Mouse (Mus musculus): Measurements from ENCODE around the gene Arih2. TPM values are rescaled to one million over a fixed set of nuclear protein-coding genes. Genes with fewer than 3 reads are reported as not detected.

Gene Arih2
- polyA plus RNA-seq, 1 experiment from 2014 or later: 47.0 TPM

DNA sequence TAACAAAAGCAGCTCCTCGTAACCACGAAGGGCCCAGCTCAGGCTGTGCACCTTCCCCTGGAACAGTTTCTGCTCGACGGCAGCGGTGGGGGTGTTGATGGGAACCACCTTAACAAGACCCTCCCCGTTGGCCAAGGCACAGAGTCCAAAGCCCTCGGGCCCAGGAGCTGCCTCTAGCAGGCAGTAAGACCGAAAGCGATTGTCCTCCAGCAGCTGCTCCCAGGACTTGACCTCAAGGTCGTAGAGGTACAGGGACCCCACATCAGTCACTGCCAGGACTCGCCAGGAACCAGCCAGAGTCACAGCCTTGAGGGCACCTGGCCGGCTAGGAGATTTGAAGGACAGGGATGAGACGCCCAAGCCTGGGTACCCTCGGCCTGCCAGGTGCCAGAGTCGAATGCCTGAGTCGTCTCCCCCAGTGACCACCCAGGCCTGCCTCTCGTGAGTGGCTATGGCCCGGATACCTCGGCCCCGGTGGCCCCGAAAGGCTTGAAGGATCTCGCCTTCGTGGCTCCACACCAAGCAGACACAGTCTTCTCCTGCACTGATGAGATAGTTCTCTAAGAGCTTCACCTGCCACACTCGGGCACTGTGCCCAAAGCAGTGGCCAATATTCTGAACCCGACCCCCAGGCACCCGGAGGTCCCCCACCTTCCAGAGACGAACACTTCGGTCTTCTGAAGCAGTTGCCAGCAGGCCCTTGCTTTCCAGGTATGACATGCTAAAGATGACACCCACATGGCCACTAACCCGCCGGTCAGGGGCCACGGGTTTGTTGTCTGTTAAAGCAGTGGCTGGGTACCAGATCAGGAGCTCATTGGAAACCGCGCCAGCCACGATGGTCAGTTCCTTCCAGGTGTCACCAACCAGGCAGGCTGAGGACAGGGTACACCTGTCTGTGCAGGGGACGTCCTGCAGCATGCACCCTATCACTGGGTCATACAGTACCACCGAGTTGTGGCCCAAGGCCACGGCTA is 73.6 kb downstream of the Arih2 start:
- peak overlapping the region; percentile 99; the same call in 1 of the 2 replicates for H3K9ac ChIP-seq
- ATAC-seq (ENCODE audit: low read depth): no peak
- H3K4me1 ChIP-seq (replicated peaks): peaks cover 72% of the 10 kb centered on the region
- peaks cover 66% of the 10 kb centered on the region for H3K36me3 ChIP-seq
- H3K4me3 ChIP-seq: peak overlapping the region; percentile 78
- H3K27me3 ChIP-seq: no peaks in the 10 kb centered on the region
- H3K27ac ChIP-seq (replicated peaks): no peak overlapping the region
- WGBS: 89% methylated on average over 37 of the region's 37 CpGs
- peak overlapping the region; percentile 95 for H3K4me2 ChIP-seq
- no peaks in the 10 kb centered on the region for H3K9me3 ChIP-seq

DNA sequence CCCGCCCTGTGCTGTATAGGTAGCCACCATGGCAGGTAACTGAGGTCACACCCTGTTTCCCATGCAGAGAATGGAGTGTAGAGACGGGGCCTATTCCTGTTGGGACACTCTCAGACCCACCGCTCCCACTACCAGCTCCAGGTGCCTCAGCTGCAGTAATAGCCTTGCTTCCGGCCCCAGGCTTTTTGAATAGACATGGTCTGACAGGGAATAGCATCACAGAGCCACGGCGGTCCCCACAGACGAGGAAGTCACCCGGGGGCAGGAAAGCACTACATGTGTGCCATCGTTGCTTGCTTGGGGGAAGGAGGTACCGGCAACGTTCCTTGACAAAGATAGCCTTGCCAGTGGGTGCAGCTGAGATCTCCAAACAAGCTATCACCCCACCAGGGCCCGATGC is 74.3 kb downstream of the Arih2 start:
- peak overlapping the region; percentile 45; the same call in 1 of the 2 replicates for H3K9ac ChIP-seq

DNA sequence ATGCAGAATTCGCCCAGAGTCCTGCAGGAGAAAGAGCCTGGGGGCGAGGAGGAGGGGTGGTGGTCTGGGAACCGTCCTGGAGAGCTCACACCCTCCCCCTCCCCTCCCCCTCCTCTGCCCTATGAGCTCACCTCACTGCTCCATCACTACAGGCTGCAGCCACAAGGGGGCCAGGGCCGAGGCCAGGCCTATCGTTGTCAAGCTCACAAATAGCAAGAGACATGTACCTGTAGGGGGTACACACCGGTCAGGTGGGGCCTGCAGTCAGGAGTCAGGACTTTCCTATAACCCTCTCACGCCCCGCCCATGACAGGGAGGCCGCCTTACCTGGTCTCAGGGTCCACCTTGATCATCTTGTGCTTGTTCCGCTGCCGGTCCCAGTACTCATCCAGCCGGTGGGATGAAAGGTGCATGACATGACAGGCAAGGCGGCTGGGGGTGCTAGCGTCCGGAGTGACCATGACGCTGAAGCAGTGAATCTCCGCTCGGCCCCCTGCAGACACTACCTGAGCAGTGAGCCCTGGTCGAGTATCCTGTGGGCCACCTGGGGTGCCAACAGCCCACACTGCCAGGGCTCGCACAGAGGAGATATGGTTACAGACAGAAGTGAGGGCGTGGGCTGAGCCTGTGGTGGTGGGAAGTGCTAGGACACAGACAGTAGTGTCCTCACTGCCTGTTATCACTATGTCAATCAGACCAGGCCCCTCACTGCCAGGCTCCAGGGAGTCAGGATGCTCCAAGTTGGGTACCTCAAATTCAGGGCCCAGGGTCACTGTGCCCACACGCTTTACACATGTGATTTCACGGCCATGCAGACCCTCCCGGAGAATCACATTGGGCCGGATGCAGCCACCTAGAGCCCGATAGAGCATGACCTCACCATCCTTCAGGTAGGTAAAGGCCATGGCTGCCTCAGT is 75.2 kb downstream of the Arih2 start:
- Histone ChIP-seq H3K9me3 (no peaks in the 10 kb centered on the region), H3K9ac (peak overlapping the region; percentile 45; the same call in 1 of the 2 replicates), H3K4me1 (replicated peaks) (peaks cover 73% of the 10 kb centered on the region), H3K36me3 (peaks cover 61% of the 10 kb centered on the region), H3K4me3 (no peak overlapping the region), H3K27ac (replicated peaks) (0 out of 2 replicates have a peak overlapping the region, but pooled peaks have one; percentile 33), H3K4me2 (peak overlapping the region; percentile 95; the same call in 1 of the 2 replicates), H3K27me3 (no peaks in the 10 kb centered on the region)
- 53% methylated on average over 26 of the region's 26 CpGs for WGBS
- ATAC-seq (ENCODE audit: low read depth): no peak

More for the DNA sequence above, 74.3 kb downstream of the Arih2 start:
- Histone ChIP-seq H3K36me3 (peaks cover 61% of the 10 kb centered on the region), H3K4me1 (replicated peaks) (peaks cover 76% of the 10 kb centered on the region), H3K4me3 (peak overlapping the region; percentile 3; the same call in 1 of the 2 replicates), H3K27me3 (no peaks in the 10 kb centered on the region), H3K27ac (replicated peaks) (no peak overlapping the region), H3K4me2 (peak overlapping the region; percentile 95), H3K9me3 (no peaks in the 10 kb centered on the region)
- no peak for ATAC-seq (ENCODE audit: low read depth)
- WGBS: 81% methylated on average over 12 of the region's 12 CpGs

DNA sequence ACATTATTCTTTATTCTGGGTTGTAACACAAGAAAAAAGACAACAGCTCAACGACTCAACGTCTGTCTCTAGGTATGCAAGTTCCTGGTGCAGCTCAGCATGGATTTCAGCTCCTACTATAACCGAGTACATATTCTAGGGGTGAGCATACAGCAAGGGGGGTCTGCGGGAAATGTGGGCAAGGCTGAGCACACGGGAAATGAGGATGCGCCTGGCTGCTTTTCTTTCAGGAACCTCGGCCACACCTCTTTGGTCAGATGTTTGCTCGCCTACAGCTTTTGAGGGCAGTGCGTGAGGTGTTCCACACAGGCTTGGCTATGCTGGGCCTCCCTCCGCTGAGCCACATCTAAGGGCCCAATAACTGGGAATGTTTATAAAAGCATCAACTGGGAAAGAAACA is 76.9 kb downstream of the Arih2 start:
- no peak overlapping the region for H3K4me2 ChIP-seq
- peaks cover 61% of the 10 kb centered on the region for H3K36me3 ChIP-seq
- 85% methylated on average over 10 of the region's 10 CpGs for WGBS
- H3K27ac ChIP-seq (replicated peaks): no peak overlapping the region
- no peaks in the 10 kb centered on the region for H3K9me3 ChIP-seq
- no peak overlapping the region for H3K4me3 ChIP-seq
- H3K4me1 ChIP-seq (replicated peaks): peaks cover 78% of the 10 kb centered on the region
- no peak for ATAC-seq (ENCODE audit: low read depth)
- H3K9ac ChIP-seq: no peak overlapping the region
- H3K27me3 ChIP-seq: no peaks in the 10 kb centered on the region

DNA sequence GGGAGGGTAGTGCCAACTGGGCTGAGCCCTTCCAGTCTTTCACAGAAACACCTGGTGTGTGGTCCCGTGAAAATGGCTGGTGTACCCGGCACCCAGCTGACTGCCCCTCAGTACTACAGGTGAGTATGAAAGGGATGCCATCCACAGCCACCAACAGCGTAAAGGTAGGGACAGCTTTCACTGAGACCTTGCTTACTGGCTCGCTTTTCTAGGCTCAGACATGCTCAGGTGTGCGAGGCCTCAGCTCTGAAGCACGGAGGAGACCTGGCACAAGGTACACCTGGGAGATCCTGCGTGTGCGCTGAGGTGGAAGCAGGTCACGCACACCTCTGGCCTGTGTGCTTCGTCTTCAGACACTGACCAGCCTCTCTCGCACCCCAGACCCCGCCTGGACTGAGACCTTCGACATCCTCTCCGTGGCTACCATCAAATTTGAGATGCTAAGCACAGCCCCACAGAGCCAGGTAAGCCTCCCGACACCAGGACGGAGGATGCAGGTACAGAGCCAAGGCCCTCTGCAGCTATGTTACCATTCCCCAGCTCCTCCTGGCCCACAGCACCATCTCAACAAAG is 77.7 kb downstream of the Arih2 start:
- 94% methylated on average over 16 of the region's 16 CpGs for WGBS
- H3K27ac ChIP-seq (replicated peaks): no peak overlapping the region
- H3K4me2 ChIP-seq: no peak overlapping the region
- 0 out of 2 replicates have a peak overlapping the region, but pooled peaks have one; percentile 12 for H3K9ac ChIP-seq
- H3K27me3 ChIP-seq: no peaks in the 10 kb centered on the region
- no peak for ATAC-seq (ENCODE audit: low read depth)
- H3K9me3 ChIP-seq: no peaks in the 10 kb centered on the region
- peaks cover 70% of the 10 kb centered on the region for H3K4me1 ChIP-seq (replicated peaks)
- peaks cover 61% of the 10 kb centered on the region for H3K36me3 ChIP-seq
- no peak overlapping the region for H3K4me3 ChIP-seq

DNA sequence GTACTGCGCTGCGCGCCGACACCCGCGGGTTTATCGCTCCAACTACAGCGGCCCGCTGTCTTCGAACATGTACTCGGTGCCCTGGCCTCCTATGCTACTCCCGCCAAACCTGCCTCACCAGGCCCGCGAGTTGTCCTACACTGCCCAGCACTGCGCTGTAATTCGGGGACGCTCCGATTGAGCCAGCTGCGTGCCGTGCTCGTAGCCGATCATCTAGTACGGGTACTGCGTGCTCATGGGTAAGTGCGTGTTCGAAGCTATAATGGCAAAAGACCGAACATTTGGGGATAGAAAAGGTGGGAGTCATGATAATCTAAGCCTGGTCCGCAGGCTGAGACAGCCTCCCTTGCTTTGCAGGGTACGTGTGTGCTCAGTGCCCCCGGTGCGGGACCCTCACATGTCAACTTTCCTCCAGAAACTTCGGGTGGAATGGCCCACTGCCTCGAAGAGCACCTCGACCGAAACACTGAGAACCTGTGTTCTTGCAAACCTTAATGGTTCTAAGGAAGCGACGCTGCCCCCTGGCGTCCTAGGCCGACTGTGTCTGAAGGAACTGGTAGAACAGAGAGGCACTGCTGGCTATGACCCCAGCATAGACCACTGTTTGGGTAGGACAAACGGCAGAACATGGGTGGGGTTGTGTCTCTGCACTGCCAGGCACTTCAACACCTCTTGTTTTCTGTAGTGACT is 78.8 kb downstream of the Arih2 start:
- H3K4me1 ChIP-seq (replicated peaks): peaks cover 70% of the 10 kb centered on the region
- ATAC-seq (ENCODE audit: low read depth): no peak; the same call in 1 of the 2 replicates
- 2% methylated on average over 40 of the region's 40 CpGs for WGBS
- no peaks in the 10 kb centered on the region for H3K9me3 ChIP-seq
- peak overlapping the region; percentile 67 for H3K4me3 ChIP-seq
- H3K4me2 ChIP-seq: peak overlapping the region; percentile 98
- peak overlapping the region; percentile 75 for H3K9ac ChIP-seq
- peaks cover 55% of the 10 kb centered on the region for H3K36me3 ChIP-seq
- peak overlapping the region; percentile 77 for H3K27ac ChIP-seq (replicated peaks)
- no peaks in the 10 kb centered on the region for H3K27me3 ChIP-seq

DNA sequence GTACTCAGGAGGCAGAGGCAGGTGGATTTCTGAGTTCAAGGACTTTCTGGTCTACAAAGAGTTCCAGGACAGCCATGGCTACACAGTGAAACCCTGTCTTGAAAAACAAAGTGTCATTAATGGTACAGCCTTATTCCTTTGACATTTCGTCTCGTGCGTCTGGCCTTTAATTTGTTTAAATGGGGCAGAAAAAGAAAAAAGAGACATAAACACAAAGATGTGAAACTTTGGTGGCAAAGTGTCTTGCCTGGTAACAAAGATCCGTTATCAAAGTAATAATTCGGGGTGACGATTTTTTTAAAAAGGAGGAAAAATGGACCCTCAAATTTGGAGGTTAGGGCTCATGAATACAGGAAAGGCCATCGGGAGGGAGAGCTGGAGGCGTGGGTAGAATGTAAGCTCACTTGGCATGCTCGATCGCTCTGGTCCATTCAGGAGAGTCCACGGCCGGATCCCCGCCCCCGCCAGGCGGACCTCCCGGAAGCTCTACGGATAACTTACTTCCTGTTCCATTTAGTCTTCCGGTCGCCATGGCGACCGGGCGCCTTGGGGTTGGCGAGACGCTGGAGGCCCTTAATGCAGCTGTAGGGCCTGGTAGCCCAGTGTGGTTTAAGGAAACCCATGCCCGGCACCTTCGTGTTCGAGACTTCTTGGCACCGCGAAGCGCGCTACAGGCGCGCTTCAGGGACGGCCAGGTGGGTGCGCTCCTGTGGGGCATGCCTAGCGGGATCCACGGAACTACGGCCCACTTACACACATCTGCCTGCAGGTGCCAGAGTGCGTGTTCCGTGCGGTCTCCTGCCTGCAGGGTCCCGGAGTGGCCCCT is 79.6 kb downstream of the Arih2 start, which contains the start of gene Dalrd3:
TSS of gene Dalrd3 (plus strand) at position 506 of the 826 bp plus-strand sequence.
- Histone ChIP-seq H3K36me3 (peaks cover 55% of the 10 kb centered on the region), H3K27me3 (no peaks in the 10 kb centered on the region), H3K4me1 (replicated peaks) (peaks cover 64% of the 10 kb centered on the region), H3K9me3 (no peaks in the 10 kb centered on the region), H3K27ac (replicated peaks) (peak within 1 kb of the TSS; percentile 77), H3K9ac (peak within 1 kb of the TSS; percentile 75), H3K4me3 (peak within 1 kb of the TSS; percentile 67), H3K4me2 (peak within 1 kb of the TSS; percentile 98)
- 6% methylated on average over 42 of the region's 42 CpGs for WGBS
- peak; percentile 58 for ATAC-seq (ENCODE audit: low read depth)

DNA sequence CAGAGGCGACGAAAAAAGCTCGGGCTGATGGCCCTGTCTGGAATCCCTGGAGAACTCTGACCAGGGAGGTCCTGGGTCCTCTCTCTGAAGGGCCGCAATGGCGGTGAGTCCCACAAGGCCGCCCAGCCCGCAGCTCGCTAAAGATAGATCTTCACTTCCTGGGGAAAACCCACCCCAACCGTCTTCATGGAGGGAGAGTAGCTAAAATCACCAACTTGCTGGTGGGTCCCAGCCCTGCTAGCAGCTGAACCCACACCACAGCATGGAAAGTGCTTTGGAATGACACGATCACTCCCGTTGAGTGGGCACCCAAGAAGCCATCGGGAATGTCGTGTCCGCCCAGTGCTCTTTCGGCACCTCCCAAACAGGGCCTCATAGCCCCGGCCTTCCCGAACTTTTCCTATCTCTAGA is 80.7 kb downstream of the Arih2 start:
- Histone ChIP-seq H3K9ac (peak overlapping the region; percentile 82), H3K27me3 (no peaks in the 10 kb centered on the region), H3K4me2 (peak overlapping the region; percentile 93), H3K4me3 (peak overlapping the region; percentile 71), H3K27ac (replicated peaks) (no peak overlapping the region), H3K9me3 (no peaks in the 10 kb centered on the region), H3K36me3 (peaks cover 55% of the 10 kb centered on the region), H3K4me1 (replicated peaks) (peaks cover 53% of the 10 kb centered on the region)
- ATAC-seq (ENCODE audit: low read depth): no peak
- WGBS: 81% methylated on average over 17 of the region's 17 CpGs

DNA sequence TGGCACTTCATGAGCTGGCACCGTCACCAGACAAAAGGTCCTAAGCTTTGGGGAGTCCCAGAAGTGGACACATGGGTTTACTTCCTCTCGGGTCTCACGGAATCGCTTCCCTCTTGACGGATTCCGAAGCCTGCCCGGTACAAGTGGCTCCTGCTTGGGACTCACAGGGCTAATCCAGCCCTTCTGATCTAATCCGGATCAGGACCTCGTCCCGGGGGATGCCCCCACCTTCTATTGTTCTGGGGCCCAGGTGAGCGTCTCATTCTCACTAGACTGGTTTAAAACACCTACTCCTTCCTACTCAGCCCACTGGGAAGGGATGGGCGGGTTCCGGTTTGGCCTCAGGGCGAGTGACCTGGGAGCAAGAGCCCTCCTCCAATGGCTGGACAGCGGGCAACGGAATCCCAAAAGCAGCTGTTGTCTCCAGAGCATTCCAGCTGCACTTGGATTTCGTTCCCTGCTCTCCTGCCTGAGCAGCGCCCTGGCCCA is 81.2 kb downstream of the Arih2 start:
- H3K4me3 ChIP-seq: peak overlapping the region; percentile 71
- H3K27me3 ChIP-seq: no peaks in the 10 kb centered on the region
- no peak for ATAC-seq (ENCODE audit: low read depth)
- WGBS: 9% methylated on average over 18 of the region's 18 CpGs
- peaks cover 55% of the 10 kb centered on the region for H3K36me3 ChIP-seq
- peak overlapping the region; percentile 96 for H3K27ac ChIP-seq (replicated peaks)
- peak overlapping the region; percentile 82 for H3K9ac ChIP-seq
- peak overlapping the region; percentile 93 for H3K4me2 ChIP-seq
- H3K4me1 ChIP-seq (replicated peaks): peaks cover 48% of the 10 kb centered on the region
- H3K9me3 ChIP-seq: no peaks in the 10 kb centered on the region

All from neural tube, embryonic 13.5 days (tissue).